Mouse (Mus musculus): ENCODE results near the gene Susd5.
"Not testable (repeated sequence)": the region's sequence is repeated elsewhere in the genome, so short reads cannot be mapped to it uniquely, and the experiment has no call there.

DNA sequence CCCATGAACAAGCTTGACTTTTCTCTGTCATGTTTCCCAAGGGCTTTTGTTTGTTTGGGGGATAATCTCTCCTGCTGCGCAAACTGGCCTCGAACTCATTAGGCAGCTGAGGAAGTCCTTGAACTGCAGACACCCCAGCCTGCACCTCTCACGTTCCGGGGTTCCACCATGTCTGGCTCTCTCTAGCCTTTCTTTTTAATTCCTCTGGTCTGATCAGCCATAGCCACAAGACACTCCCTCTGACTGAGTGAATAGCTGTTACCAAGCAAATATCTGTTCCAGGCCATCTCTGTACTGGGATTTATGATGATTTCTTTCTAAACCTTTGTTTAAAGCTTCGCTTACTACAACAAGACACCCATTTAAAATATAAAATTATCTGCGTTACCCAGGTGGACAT lies 31.9 kb downstream of the Susd5 start:
- TF ChIP-seq CTCF (IDR thresholded peaks at IDR 0.05; ENCODE audit: control insufficient read depth, insufficient read depth, low read length); POLR2A (IDR thresholded peaks at IDR 0.05; ENCODE audit: borderline replicate concordance, control insufficient read depth, low read depth, low read length): not testable (repeated sequence)

Measured in bone marrow, adult 2 months (tissue).